18 mouse cellular contexts compared by ENCODE assay signal in genomic region chr7:81189180-81189579, GRCm38 (mm10).
"Had no signal": no experiment of that assay in that cellular context is flagged by ENCODE, and none has a peak within 500 bp of the region (broad histone marks: within the 10 kb centered on the region; RNA-seq: fewer than 3 reads in every experiment).

No protein-coding gene starts in this region.

- H3K27me3 ChIP-seq: liver, embryonic 15.5 days; lung, embryonic 15.5 days; midbrain, embryonic 12.5 days; midbrain, embryonic 15.5 days had no signal

- H3K4me2 ChIP-seq: liver, embryonic 11.5 days; liver, embryonic 15.5 days; lung, embryonic 15.5 days; midbrain, embryonic 12.5 days; midbrain, embryonic 15.5 days had no signal

- H3K36me3 ChIP-seq: liver, embryonic 15.5 days; lung, embryonic 15.5 days; midbrain, embryonic 12.5 days; midbrain, embryonic 15.5 days had no signal

- H3K9ac ChIP-seq: liver, embryonic 15.5 days; lung, embryonic 15.5 days; midbrain, embryonic 12.5 days; midbrain, embryonic 15.5 days had no signal

- ATAC-seq: midbrain, embryonic 15.5 days had no signal

- H3K4me3 ChIP-seq: layer of hippocampus, adult 2 months; left cerebral cortex, adult 2 months; liver, embryonic 15.5 days; lung, embryonic 15.5 days; megakaryocyte, embryonic 14.5 days; midbrain, embryonic 12.5 days; midbrain, embryonic 15.5 days; myocyte had no signal

- DNase-seq: kidney, adult 2 months; kidney, postnatal 25 days; layer of hippocampus, postnatal 36 days; lung, adult 18-20 months; lung, postnatal 10 days; lung, postnatal 36 days; thymus, adult 18-20 months; thymus, postnatal 36 days had no signal

- H3K4me1 ChIP-seq: liver, embryonic 15.5 days; lung, embryonic 15.5 days; megakaryocyte, embryonic 14.5 days; midbrain, embryonic 12.5 days; midbrain, embryonic 15.5 days had no signal

- H3K9me3 ChIP-seq: liver, embryonic 15.5 days; lung, embryonic 15.5 days; midbrain, embryonic 12.5 days; midbrain, embryonic 15.5 days had no signal

- H3K27ac ChIP-seq: kidney, postnatal 0 days; layer of hippocampus, adult 2 months; left cerebral cortex, adult 2 months; liver, embryonic 15.5 days; lung, embryonic 15.5 days; midbrain, embryonic 12.5 days; midbrain, embryonic 15.5 days had no signal
